Mouse (Mus musculus) bone marrow macrophage, adult 2 months (primary cell): Measurements from ENCODE around the gene Agrp. TPM values are rescaled to one million over a fixed set of nuclear protein-coding genes. Genes with fewer than 3 reads are reported as not detected.
A peak's percentile ranks its signal among the peaks of the same experiment; 100 is the strongest.

ENCODE experiments used
- H3K27ac ChIP-seq: 2 replicates; pipeline ENCODE4 v1.5.1; 2012; ENCODE audit warnings: low read depth, low read length; ENCODE audit not compliant: insufficient read depth
- H3K4me1 ChIP-seq: 2 replicates; pipeline ENCODE4 v1.6.1; 2012; ENCODE audit warnings: low read length; ENCODE audit not compliant: control insufficient read depth, insufficient read depth
- H3K4me3 ChIP-seq: 2 replicates; pipeline ENCODE4 v1.5.1; 2012; ENCODE audit warnings: mild to moderate bottlenecking, low read length, moderate library complexity; ENCODE audit not compliant: insufficient read depth
- CTCF ChIP-seq: IDR thresholded peaks from 2 replicates; pipeline ENCODE4 v1.5.1; 2012; ENCODE audit warnings: low read depth, mild to moderate bottlenecking, low read length, moderate library complexity
- POLR2A ChIP-seq: IDR thresholded peaks from 2 replicates; pipeline ENCODE4 v1.6.1; 2012; ENCODE audit warnings: mild to moderate bottlenecking, low read depth, low read length, borderline replicate concordance
- polyA plus RNA-seq: library from polyadenylated mRNA; stranded (reverse); fragments of >200 nt; gene quantifications from 2 replicates; pipeline ENCODE4 v1.2.4, GENCODE M21; 2012; ENCODE audit not compliant: missing spikeins, insufficient read depth, insufficient read length

Gene Agrp
- polyA plus RNA-seq, 1 experiment = not detected

GRCm38 (mm10) chr8:105617451-105618278, 19.5 kb downstream of the Agrp start:
- Histone ChIP-seq H3K4me3 (no peak overlapping the region), H3K27ac (no peak overlapping the region), H3K4me1 (peaks cover 2% of the 10 kb centered on the region; the same call in 1 of the 2 replicates)
- TF ChIP-seq POLR2A = no peak
- no peak for TF ChIP-seq CTCF

- no peak for TF ChIP-seq POLR2A
- no peak for TF ChIP-seq CTCF
- Histone ChIP-seq H3K27ac (no peak overlapping the region), H3K4me3 (no peak overlapping the region), H3K4me1 (no peaks in the 10 kb centered on the region)
Measured at GRCm38 (mm10) chr8:105615942-105616341, 21.3 kb downstream of the Agrp start.

GRCm38 (mm10) chr8:105613830-105614511, 23.2 kb downstream of the Agrp start:
- TF ChIP-seq CTCF (no peak), POLR2A (no peak)
- Histone ChIP-seq H3K27ac (no peak overlapping the region), H3K4me3 (peak overlapping the region; percentile 33)

GRCm38 (mm10) chr8:105613037-105613436, 24.2 kb downstream of the Agrp start:
- peaks cover 16% of the 10 kb centered on the region for H3K4me1 ChIP-seq
- no peak for TF ChIP-seq POLR2A
- no peak overlapping the region for H3K4me3 ChIP-seq
- H3K27ac ChIP-seq = no peak overlapping the region

More at GRCm38 (mm10) chr8:105613830-105614511, 23.2 kb downstream of the Agrp start:
- peaks cover 10% of the 10 kb centered on the region for H3K4me1 ChIP-seq

GRCm38 (mm10) chr8:105611836-105612235, 25.4 kb downstream of the Agrp start:
- H3K4me3 ChIP-seq = no peak overlapping the region
- TF ChIP-seq CTCF = no peak
- TF ChIP-seq POLR2A = no peak
- no peak overlapping the region for H3K27ac ChIP-seq
- peaks cover 26% of the 10 kb centered on the region for H3K4me1 ChIP-seq

DNA sequence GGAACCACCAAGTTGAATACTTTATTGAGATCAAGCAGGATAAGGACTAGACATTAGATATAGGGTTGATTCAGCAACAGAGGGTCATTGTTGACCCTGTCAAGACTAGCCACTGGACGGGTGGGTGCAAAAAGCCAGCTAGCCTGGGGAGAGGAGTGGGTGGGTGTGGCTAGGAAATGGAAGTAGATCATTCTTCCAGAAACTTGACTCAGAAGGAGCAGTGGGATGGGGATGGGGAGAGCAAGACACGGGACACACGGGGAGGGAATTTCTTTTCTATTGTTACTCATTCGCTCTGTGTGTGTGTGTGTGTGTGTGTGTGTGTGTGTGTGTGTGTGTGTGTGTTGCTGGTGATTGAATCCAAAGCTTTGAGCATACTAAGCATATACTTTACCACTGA, 27.4 kb downstream of the Agrp start:
- H3K4me3 ChIP-seq = no peak overlapping the region
- H3K27ac ChIP-seq = no peak overlapping the region
- no peak for TF ChIP-seq POLR2A
- TF ChIP-seq CTCF = no peak
- H3K4me1 ChIP-seq = peaks cover 29% of the 10 kb centered on the region

DNA sequence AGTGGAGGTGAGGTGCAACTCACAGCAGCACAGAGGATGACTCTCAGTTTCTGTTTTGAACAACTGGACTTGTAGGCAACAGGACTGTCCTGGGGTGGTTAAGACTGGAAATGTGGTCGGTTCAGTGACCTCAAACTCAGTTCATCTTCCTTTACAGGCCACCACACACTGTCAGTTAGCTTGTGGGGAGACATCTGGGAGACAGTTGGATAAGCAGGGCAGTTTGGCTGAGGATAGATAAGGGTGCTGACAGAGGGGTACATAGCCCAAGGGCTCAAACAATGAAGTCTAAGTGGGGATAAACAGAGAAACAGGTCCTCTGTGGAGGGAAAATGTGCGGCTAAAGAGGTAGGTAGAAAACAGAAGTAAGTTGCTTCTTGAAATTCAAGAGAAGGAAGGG, 27.8 kb downstream of the Agrp start:
- no peak for TF ChIP-seq POLR2A
- no peak for TF ChIP-seq CTCF
- Histone ChIP-seq H3K27ac (no peak overlapping the region), H3K4me1 (peaks cover 30% of the 10 kb centered on the region), H3K4me3 (no peak overlapping the region)

- H3K4me1 ChIP-seq = peaks cover 32% of the 10 kb centered on the region
- H3K27ac ChIP-seq = peak overlapping the region; percentile 43; the same call in 1 of the 2 replicates
- TF ChIP-seq POLR2A (no peak), CTCF (peak; percentile 70)
- H3K4me3 ChIP-seq = no peak overlapping the region
Measured at GRCm38 (mm10) chr8:105607684-105608083, 29.5 kb downstream of the Agrp start.

DNA sequence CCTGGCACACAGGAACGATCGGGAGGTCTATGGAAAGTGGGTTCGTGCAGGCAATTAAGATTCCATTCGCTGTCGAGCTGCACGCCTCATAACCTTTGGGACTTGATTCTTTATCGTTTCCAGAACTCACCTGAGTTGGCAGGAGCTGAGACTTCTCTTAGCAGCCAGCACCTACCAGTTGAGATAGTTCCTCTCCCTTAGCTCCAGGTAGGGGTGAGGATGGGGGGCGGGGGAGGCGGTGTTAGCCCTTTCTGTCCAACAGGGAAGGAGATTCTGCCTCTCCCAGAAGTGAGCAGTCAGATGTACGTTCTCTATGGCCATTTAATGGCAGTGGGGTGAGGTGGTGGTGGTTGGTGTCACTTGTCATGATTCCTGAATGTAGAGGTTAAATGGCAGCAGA, 30.1 kb downstream of the Agrp start:
- H3K4me3 ChIP-seq = peak overlapping the region; percentile 82
- H3K4me1 ChIP-seq = peaks cover 32% of the 10 kb centered on the region
- H3K27ac ChIP-seq = no peak overlapping the region
- TF ChIP-seq CTCF (no peak), POLR2A (no peak)
